Mouse (Mus musculus) liver (tissue): Measurements from ENCODE around the gene Wnk4.

Experiments
- DNase-seq: peaks from one replicate; pipeline ENCODE4 v3.0.0-alpha.2; 2020; ENCODE audit warnings: mixed read lengths

Gene Wnk4

DNA sequence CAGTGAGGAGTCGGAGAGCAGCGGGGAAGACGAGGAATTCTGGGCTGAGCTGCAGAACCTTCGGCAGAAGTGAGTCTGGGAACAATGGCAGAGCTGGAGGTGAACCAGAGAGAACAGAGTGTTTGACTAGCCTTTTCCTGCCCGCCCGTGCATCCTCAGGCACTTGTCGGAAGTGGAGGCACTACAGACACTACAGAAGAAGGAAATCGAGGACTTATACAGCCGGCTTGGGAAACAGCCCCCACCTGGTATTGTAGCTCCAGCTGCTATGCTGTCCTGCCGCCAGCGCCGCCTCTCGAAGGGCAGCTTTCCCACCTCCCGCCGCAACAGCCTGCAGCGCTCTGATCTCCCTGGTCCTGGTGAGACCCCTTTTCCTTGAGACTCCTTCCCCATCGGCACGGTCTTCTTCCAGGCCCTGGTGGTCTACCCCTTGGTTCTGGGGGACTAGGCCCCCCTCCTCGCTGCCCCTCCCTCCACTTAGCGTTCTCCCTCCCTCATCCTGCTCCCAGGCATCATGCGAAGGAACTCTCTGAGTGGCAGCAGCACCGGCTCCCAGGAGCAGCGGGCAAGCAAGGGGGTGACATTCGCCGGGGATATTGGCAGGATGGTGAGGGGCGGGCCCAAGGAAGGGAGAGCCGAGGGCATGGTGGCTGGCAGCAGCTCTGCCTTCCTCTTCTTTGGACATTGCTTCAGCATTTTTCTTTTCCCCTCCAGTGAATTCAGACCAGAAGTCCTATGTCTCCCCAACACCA lies 16.1 kb downstream of the Wnk4 start:
- DNase-seq: no peak

GRCm38 (mm10) chr11:101277381-101278222 lies 17.2 kb downstream of the Wnk4 start:
- peak; percentile 46 for DNase-seq

DNA sequence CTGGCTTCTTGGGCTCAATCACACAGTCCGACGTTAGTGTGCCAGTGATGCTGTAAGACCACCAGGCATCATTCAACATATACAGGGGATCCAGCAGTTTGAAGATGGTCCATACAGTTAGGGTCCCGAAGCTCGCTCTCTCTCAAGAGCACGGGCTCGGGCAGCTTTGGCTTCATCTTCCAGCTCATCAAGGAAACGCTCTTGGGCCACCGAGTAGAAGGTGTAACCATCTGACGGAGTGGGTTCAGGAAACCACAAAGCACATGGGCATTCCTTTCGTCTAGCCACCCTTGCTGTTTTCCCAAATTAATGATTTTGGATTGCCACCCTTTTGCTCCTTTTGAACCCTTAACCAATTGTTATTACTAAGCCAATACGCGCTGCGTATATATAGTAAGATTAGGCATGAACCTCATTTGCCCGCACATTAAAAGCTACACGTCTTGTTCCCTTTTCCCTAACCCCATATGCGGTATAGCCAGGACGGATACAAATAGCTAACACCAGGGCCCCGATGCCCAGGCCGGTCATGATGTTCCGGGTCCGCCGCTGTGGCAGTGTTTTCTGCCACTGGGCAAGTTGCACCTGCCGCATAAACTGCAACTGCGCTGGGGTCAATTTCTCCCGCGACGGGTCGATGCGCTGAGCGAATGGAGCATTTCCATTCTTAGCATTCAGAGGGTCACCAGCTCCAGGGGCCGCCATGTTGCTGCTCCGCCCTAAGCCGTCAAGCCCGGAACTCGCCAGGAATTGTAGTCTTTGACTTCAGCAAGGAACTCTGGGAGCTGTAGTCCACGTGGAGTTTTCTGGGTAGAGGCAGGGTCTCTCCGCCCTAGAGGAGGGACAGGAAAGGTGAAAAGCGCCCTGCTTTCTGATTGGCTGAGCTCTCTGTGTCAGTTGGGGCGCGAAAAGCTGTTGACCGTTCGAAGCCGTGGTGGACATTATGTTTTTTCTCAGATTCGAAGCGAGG lies 18.1 kb downstream of the Wnk4 start, which contains the start of the genes Cntd1 and Coa3:
Cntd1 (plus strand) TSS at position 790 of the 970 bp plus-strand sequence.
Coa3 (minus strand) TSS at position 892 of the 970 bp plus-strand sequence.
- peak; percentile 88 for DNase-seq

GRCm38 (mm10) chr11:101279193-101279569 lies 18.8 kb downstream of the Wnk4 start:
- DNase-seq: peak; percentile 30

GRCm38 (mm10) chr11:101280837-101281236 lies 20.5 kb downstream of the Wnk4 start:
- DNase-seq: no peak

- DNase-seq: no peak
Measured at GRCm38 (mm10) chr11:101282896-101283295, 22.5 kb downstream of the Wnk4 start.

DNA sequence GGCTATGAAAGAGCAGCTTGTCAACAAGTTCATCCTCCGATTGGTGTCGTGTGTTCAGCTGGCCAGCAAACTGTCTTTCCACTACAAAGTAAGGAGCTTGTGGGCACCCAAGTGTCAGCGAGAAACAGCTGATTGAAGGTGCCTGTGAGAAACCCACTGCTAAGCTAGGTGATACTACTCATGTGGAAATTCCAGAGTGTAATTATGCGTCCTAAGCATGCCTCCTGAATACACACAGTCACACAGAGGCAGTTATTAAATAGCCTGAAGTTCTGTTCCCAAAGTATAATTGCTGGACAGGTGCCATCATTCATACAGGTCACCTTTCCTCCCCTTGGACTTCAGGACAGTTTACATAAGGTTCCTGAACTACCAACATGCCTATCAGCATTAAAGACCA lies 23.4 kb downstream of the Wnk4 start:
- no peak for DNase-seq

DNA sequence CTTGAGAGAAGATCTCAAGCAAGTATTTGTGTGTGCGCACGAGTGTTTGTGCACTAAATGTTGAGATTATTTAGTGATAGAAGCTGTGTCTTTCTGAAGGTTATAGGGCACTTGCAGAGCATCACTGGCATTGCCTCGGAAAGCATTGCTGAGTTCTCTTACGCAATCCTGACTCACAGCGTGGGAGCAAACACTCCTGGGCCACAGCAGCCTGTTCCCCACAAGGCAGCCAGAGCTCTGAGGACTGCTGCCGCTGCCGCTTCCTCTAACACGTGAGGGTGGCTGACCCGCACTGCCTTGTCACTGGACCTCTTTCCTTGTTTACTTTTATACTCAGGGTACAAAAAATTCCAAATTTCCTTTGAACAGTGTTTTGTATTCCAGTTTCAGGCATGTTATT lies 26.9 kb downstream of the Wnk4 start:
- DNase-seq: peak; percentile 45

DNA sequence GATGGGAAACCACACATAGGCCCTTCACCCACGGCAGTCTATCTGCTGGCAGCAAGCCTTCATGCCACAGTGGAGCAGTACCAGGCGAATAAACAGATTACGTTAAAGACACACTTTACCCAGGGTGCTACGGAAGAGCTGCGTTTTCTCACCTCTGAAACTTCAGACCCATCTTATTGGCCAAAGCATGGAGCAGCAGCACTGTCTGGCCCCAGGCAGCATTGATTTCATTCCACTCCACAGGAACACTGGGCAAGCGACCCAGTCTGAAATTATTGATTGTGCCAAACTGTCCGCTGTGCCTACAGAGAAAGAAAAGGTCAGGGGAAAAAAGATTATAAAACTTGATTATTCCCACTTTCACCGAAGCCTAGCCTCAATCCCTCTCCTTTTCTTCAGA lies 30.9 kb downstream of the Wnk4 start:
- no peak for DNase-seq

GRCm38 (mm10) chr11:101295191-101295590 lies 34.8 kb downstream of the Wnk4 start:
- DNase-seq: no peak

GRCm38 (mm10) chr11:101300881-101301280 lies 40.5 kb downstream of the Wnk4 start:
- DNase-seq: peak; percentile 75

DNA sequence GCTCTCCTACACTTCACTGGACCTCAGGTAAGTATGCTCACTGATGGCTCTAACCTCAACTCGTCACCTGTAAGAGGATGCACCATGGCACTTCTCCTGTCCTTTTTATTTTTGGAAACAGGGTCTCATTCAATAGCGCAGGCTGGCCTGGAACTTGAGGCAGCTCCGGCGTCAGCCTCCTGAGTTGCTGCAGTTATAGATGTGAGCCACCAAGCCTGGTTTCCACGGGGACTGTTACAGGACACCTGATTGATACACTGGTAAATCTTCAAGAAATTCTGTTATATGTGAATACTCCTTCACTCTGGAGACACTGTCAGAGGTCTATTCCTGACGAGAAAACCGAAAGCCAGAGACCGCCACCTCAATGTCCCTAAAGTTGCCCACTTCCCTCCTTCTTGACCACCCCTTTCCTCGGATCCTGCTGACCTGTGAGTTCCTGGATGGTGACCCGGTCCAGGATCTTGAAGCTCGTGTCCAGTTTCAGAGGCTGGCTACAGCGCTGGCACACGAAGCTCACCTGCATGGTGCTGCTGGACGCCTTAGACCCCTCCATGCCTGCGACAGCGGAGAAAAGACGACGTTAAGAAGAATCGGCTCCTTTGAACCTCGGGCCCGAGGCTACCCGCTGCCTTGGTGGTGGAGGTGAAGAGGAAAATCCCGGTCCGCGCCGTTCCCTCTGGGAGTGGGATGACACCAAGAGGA lies 41.1 kb downstream of the Wnk4 start:
- DNase-seq: no peak

- peak; percentile 97 for DNase-seq
Measured at GRCm38 (mm10) chr11:101302004-101302798, 41.8 kb downstream of the Wnk4 start, which contains the start of gene Becn1. Gene Becn1, minus strand, starts transcription at chr11:101302286.

DNA sequence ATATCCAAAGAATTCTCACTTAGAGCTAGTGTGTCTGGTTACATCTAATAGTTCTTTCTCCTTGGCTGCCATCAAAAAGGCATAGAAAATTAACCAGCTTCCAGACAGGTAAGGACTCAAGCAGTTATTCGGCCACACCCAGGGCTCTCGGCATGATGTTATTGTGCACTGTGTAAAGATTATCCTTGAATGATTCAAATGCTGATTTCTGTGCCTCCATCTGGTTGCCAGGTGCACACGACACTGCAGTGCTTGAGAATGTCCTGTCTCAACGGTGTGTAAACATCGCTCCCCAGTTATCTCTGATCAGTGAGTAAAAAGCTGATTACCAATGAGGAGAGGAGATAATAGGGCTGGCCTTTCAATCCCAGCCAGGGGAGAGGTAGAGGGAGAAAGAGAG lies 47.4 kb downstream of the Wnk4 start:
- no peak for DNase-seq

- DNase-seq: no peak
Measured at GRCm38 (mm10) chr11:101311083-101311482, 50.7 kb downstream of the Wnk4 start.

GRCm38 (mm10) chr11:101312150-101312549 lies 51.8 kb downstream of the Wnk4 start:
- DNase-seq: no peak

DNA sequence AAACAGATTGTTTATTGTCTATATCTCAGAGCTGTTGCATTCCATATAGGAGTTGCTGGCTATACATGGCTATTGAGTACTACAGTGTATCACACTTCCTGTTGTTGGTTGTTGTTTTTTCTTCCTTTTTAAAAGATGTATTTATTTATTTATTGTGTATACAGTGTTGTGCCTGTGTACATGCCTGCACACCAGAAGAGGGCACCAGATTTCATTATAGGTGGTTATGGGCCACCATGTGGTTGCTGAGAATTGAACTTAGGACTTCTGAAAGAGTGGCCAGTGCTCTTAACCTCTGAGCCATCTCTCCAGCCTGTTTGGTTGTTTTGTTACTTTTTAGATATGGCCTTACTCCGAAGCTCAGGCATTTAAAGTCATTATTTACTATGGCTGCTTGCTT lies 54.2 kb downstream of the Wnk4 start:
- DNase-seq: no peak

DNA sequence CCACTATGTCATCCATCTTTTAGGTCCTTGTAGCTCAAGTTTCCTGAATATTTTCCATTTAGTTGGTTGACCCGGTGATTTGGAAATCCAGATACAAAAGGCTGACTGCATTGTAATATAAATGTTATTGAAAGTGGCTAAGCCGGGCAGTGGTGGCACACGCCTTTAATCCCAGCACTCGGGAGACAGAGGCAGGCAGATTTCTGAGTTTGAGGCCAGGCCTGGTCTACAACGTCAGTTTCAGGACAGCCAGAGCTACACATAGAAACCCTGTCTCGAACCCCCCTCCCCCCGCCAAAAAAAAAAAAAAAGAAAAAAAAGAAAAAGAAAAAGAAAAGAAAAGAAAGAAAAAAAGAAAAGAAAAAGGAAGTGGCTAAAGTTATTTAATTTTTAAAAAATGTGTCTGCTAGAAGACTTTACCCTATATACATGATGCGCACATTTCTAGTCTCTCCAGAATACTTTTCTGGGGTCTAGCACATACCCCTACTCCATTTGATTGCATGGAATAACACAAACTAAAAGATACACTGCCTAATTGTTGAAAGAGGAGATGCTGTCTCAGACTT lies 54.8 kb downstream of the Wnk4 start:
- no peak for DNase-seq

DNA sequence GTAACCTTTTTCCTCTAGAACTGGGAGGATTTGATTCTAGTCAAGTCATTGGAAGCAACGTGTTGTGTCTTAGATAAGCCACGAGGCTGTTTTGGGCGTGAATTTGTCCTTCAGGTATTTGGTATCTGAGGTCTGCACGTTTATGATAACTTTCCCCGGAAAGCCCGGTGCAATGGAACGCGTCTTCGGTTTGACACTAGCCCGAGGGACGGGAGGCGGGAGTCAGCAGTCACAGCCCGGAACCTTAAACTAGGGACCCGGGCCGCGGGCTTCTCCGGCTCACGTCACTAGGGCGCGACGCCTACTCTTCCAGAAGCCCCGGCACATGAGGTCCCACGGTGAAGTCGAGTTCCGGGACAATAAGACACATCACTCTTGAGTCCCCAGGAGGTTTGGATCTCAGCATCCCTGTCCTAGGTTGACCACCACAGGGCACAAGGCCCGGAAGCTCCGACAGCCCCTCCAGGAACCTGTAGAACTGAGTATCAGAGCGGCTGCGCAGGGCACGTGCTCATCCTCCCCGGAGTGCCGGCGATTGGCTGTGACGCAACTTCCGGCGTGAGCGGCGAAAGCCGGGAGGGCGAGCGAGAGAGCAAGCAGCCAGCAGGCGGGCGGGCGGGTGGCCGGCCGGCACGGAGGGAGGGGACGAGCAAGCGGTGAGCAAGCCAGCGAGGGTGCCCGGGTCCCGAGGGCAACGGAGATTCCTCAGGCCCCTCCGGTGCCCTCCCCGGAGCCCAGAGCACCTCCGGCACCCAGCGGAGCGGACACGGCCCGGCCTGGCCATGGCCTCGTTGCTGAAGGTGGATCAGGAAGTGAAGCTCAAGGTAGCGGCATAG lies 55.5 kb downstream of the Wnk4 start, which contains the start of gene Psme3:
Psme3 (plus strand) TSS at position 549 of the 836 bp plus-strand sequence.
- DNase-seq: peak; percentile 94

DNA sequence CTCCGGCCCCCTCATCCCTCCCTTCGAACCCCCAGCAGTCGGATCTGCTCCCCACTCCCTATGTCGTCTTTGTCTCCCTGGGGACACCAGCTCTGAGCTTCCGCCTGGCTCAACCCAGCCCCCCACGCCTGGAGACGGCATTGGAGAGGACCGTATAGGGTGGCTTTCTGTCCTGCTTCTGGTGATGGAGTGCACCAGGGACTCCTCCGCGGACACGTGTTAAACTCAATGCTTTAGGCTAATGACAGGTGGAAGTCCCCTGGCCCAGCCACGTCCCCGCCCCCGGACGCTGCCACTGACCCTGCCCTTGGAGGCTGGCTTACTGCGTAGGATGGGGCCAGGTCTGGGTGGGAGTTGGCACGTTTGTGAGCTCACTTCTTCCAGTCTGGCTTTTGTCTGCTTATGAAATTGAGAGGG lies 56.1 kb downstream of the Wnk4 start:
- peak; percentile 85 for DNase-seq
